Mouse (Mus musculus): Measurements from ENCODE around the gene Vmn2r85.
"Not testable (repeated sequence)": the region's sequence is repeated elsewhere in the genome, so short reads cannot be mapped to it uniquely, and the experiment has no call there.

Gene Vmn2r85

GRCm38 (mm10) chr10:130429603-130430002 is at the start of gene Vmn2r85:
Gene Vmn2r85 (minus strand): TSS chr10:130429703.
- not testable (repeated sequence) for DNase-seq (ENCODE audit: low spot score)

- no peak for DNase-seq (ENCODE audit: low spot score)
Observed at GRCm38 (mm10) chr10:130470311-130470760, 40.8 kb upstream of the Vmn2r85 start.

GRCm38 (mm10) chr10:130455950-130456349 is 26.4 kb upstream of the Vmn2r85 start, which contains the start of gene Vmn2r86:
Gene Vmn2r86 (minus strand): TSS chr10:130456050.
- DNase-seq (ENCODE audit: low spot score) = not testable (repeated sequence)

- DNase-seq (ENCODE audit: low spot score) = no peak
Observed at GRCm38 (mm10) chr10:130444776-130445175, 15.3 kb upstream of the Vmn2r85 start.

- DNase-seq (ENCODE audit: low spot score) = not testable (repeated sequence)
Observed at GRCm38 (mm10) chr10:130434185-130434898, 4.8 kb upstream of the Vmn2r85 start.

GRCm38 (mm10) chr10:130422368-130422767 is 7.1 kb downstream of the Vmn2r85 start:
- DNase-seq (ENCODE audit: low spot score) = not testable (repeated sequence)

- no peak for DNase-seq (ENCODE audit: low spot score)
Observed at GRCm38 (mm10) chr10:130420401-130420800, 9.1 kb downstream of the Vmn2r85 start.

GRCm38 (mm10) chr10:130419954-130420353 is 9.5 kb downstream of the Vmn2r85 start:
- not testable (repeated sequence) for DNase-seq (ENCODE audit: low spot score)

GRCm38 (mm10) chr10:130416352-130416751 is 13.2 kb downstream of the Vmn2r85 start:
- not testable (repeated sequence) for DNase-seq (ENCODE audit: low spot score)

GRCm38 (mm10) chr10:130412167-130412698 is 17.3 kb downstream of the Vmn2r85 start:
- DNase-seq (ENCODE audit: low spot score) = not testable (repeated sequence)

GRCm38 (mm10) chr10:130394232-130394631 is 35.3 kb downstream of the Vmn2r85 start, which contains the start of gene Vmn2r84:
Gene Vmn2r84 (minus strand): TSS chr10:130394332.
- no peak for DNase-seq (ENCODE audit: low spot score)

GRCm38 (mm10) chr10:130375145-130375544 is 54.4 kb downstream of the Vmn2r85 start:
- DNase-seq (ENCODE audit: low spot score) = no peak

GRCm38 (mm10) chr10:130372491-130373173 is 56.9 kb downstream of the Vmn2r85 start:
- DNase-seq (ENCODE audit: low spot score) = no peak

- no peak for DNase-seq (ENCODE audit: low spot score)
Observed at GRCm38 (mm10) chr10:130371644-130372043, 57.9 kb downstream of the Vmn2r85 start.

GRCm38 (mm10) chr10:130370005-130370682 is 59.4 kb downstream of the Vmn2r85 start:
- DNase-seq (ENCODE audit: low spot score) = no peak

GRCm38 (mm10) chr10:130368384-130368783 is 61.1 kb downstream of the Vmn2r85 start:
- DNase-seq (ENCODE audit: low spot score) = no peak

GRCm38 (mm10) chr10:130364766-130365165 is 64.7 kb downstream of the Vmn2r85 start:
- DNase-seq (ENCODE audit: low spot score) = no peak
